Mouse (Mus musculus) lung, postnatal 0 days (tissue): ENCODE results near the gene Stub1.

Experiments used
- CTCF ChIP-seq: IDR thresholded peaks from 2 replicates; pipeline ENCODE4 v1.5.1; 2016; ENCODE audit warnings: antibody characterized with exemption, mild to moderate bottlenecking
- EP300 ChIP-seq: IDR thresholded peaks from 2 replicates; pipeline ENCODE4 v1.6.1; 2016; ENCODE audit warnings: antibody characterized with exemption, mild to moderate bottlenecking, control low read depth

GRCm38 (mm10) chr17:25837533-25837932, 4.3 kb upstream of the Stub1 start:
- TF ChIP-seq CTCF (no peak), EP300 (no peak)
